Mouse (Mus musculus) hindbrain, embryonic 14.5 days (tissue): ENCODE results near the gene Gm42906. TPM values are rescaled to one million over a fixed set of nuclear protein-coding genes. Genes with fewer than 3 reads are reported as not detected.

Source experiments
- ATAC-seq: fragments of 200-750 bp; cut with Nextera tagmentation; 2 replicates; pipeline ENCODE4 v1.8.0; 2017; ENCODE audit warnings: moderate number of reproducible peaks, mild to moderate bottlenecking, moderate TSS enrichment, moderate library complexity; ENCODE audit not compliant: low FRiP score
- DNase-seq: peaks from one replicate; pipeline ENCODE4 v3.0.0-alpha.2; 2015; ENCODE audit warnings: low spot score
- H3K27ac ChIP-seq: fragments of 300-500 bp; sonication (generic); 2 replicates; pipeline ENCODE4 v1.5.1; 2014; ENCODE audit warnings: mild to moderate bottlenecking, moderate library complexity
- H3K27me3 ChIP-seq: fragments of 300-500 bp; sonication (generic); 2 replicates; pipeline ENCODE4 v1.6.1; 2014; ENCODE audit warnings: mild to moderate bottlenecking, low read length, mixed read lengths; ENCODE audit not compliant: control insufficient read depth, insufficient read depth
- H3K36me3 ChIP-seq: fragments of 300-500 bp; sonication (generic); replicated peaks from 2 replicates; pipeline ENCODE4 v1.6.1; 2014; ENCODE audit not compliant: control insufficient read depth, insufficient read depth
- H3K4me1 ChIP-seq: fragments of 300-500 bp; sonication (generic); replicated peaks from 2 replicates; pipeline ENCODE4 v1.6.1; 2014; ENCODE audit warnings: antibody characterized with exemption, low read length, mixed read lengths; ENCODE audit not compliant: control insufficient read depth, insufficient read depth
- H3K4me2 ChIP-seq: fragments of 300-500 bp; sonication (generic); replicated peaks from 2 replicates; pipeline ENCODE4 v1.6.1; 2014; ENCODE audit warnings: mild to moderate bottlenecking, moderate library complexity
- H3K4me3 ChIP-seq: fragments of 300-500 bp; sonication (generic); replicated peaks from 2 replicates; pipeline ENCODE4 v1.5.1; 2014; ENCODE audit warnings: mild to moderate bottlenecking, low read length
- H3K9ac ChIP-seq: fragments of 300-500 bp; sonication (generic); 2 replicates; pipeline ENCODE4 v1.6.1; 2014
- H3K9me3 ChIP-seq: fragments of 300-500 bp; sonication (generic); 2 replicates; pipeline ENCODE4 v1.6.1; 2016; ENCODE audit warnings: low read length; ENCODE audit not compliant: control insufficient read depth
- WGBS: fragments of 180-500 bp; shearing (Covaris S2); extraction: QIAGEN DNeasy Blood & Tissue Kit; methylation state at CpG from one replicate; pipeline ENCODE4 v1.1.7; 2014; 5-methylcytosine and 5-hydroxymethylcytosine counted together
- polyA plus RNA-seq: library from polyadenylated mRNA; unstranded; fragments of >200 nt; fragmentation: Nextera tagmentation; extraction: Ambion mirVana; gene quantifications from 2 replicates; pipeline ENCODE4 v1.2.1, GENCODE M21; 2014

Gm42906 gene
- polyA plus RNA-seq, 1 experiment from 2014 or later = not detected

- Histone ChIP-seq H3K4me1 (0 out of 2 replicates have a peak, but pooled peaks cover 13% of the 10 kb centered on the region), H3K27ac (no peak overlapping the region), H3K4me2 (no peak overlapping the region), H3K4me3 (no peak overlapping the region), H3K36me3 (no peaks in the 10 kb centered on the region), H3K27me3 (no peaks in the 10 kb centered on the region), H3K9me3 (no peaks in the 10 kb centered on the region), H3K9ac (no peak overlapping the region)
- DNase-seq (no peak), ATAC-seq (no peak)
- 73% methylated on average over 4 of the region's 4 CpGs for WGBS
Observed at GRCm38 (mm10) chr5:151164815-151165214, 263.1 kb downstream of the Gm42906 start.

GRCm38 (mm10) chr5:151162642-151163041 lies 265.3 kb downstream of the Gm42906 start:
- H3K9me3 ChIP-seq = no peaks in the 10 kb centered on the region
- 93% methylated on average over 3 of the region's 3 CpGs for WGBS
- ATAC-seq = no peak

GRCm38 (mm10) chr5:151155247-151155646 lies 272.7 kb downstream of the Gm42906 start:
- no peak overlapping the region for H3K4me2 ChIP-seq
- H3K4me1 ChIP-seq = no peaks in the 10 kb centered on the region
- no peaks in the 10 kb centered on the region for H3K27me3 ChIP-seq
- no peak overlapping the region for H3K4me3 ChIP-seq
- DNase-seq (no peak), ATAC-seq (no peak)
- no peaks in the 10 kb centered on the region for H3K36me3 ChIP-seq
- H3K27ac ChIP-seq = no peak overlapping the region
- no peaks in the 10 kb centered on the region for H3K9me3 ChIP-seq
- no peak overlapping the region for H3K9ac ChIP-seq
- 87% methylated on average over 1 of the region's 1 CpGs for WGBS

More at GRCm38 (mm10) chr5:151162642-151163041, 265.3 kb downstream of the Gm42906 start:
- Histone ChIP-seq H3K9ac (no peak overlapping the region), H3K36me3 (no peaks in the 10 kb centered on the region), H3K27me3 (no peaks in the 10 kb centered on the region), H3K4me3 (no peak overlapping the region), H3K4me2 (no peak overlapping the region), H3K4me1 (0 out of 2 replicates have a peak, but pooled peaks cover 4% of the 10 kb centered on the region), H3K27ac (no peak overlapping the region)
- no peak for DNase-seq

GRCm38 (mm10) chr5:151154780-151155179 lies 273.2 kb downstream of the Gm42906 start:
- Histone ChIP-seq H3K4me2 (no peak overlapping the region), H3K9ac (no peak overlapping the region), H3K4me3 (no peak overlapping the region), H3K4me1 (0 out of 2 replicates have a peak, but pooled peaks cover 1% of the 10 kb centered on the region), H3K27me3 (no peaks in the 10 kb centered on the region), H3K36me3 (no peaks in the 10 kb centered on the region), H3K9me3 (no peaks in the 10 kb centered on the region), H3K27ac (no peak overlapping the region)
- no peak for ATAC-seq
- no peak for DNase-seq
- WGBS = 43% methylated on average over 3 of the region's 3 CpGs

- Histone ChIP-seq H3K4me2 (no peak overlapping the region), H3K9ac (no peak overlapping the region), H3K27ac (no peak overlapping the region), H3K9me3 (no peaks in the 10 kb centered on the region), H3K36me3 (no peaks in the 10 kb centered on the region), H3K4me3 (no peak overlapping the region), H3K4me1 (peaks cover 7% of the 10 kb centered on the region; the same call in 1 of the 2 replicates), H3K27me3 (no peaks in the 10 kb centered on the region)
- no peak for ATAC-seq
- 81% methylated on average over 4 of the region's 4 CpGs for WGBS
- no peak for DNase-seq
Observed at GRCm38 (mm10) chr5:151154030-151154429, 273.9 kb downstream of the Gm42906 start.

- H3K4me3 ChIP-seq = no peak overlapping the region
- H3K4me2 ChIP-seq = no peak overlapping the region
- H3K27ac ChIP-seq = no peak overlapping the region
- no peaks in the 10 kb centered on the region for H3K27me3 ChIP-seq
- H3K36me3 ChIP-seq = no peaks in the 10 kb centered on the region
- no peaks in the 10 kb centered on the region for H3K9me3 ChIP-seq
- ATAC-seq (no peak), DNase-seq (peak; percentile 31)
- H3K9ac ChIP-seq = no peak overlapping the region
- 81% methylated on average over 9 of the region's 9 CpGs for WGBS
- peaks cover 8% of the 10 kb centered on the region; the same call in 1 of the 2 replicates for H3K4me1 ChIP-seq
Observed at GRCm38 (mm10) chr5:151151549-151151948, 276.4 kb downstream of the Gm42906 start.

GRCm38 (mm10) chr5:151149509-151149908 lies 278.5 kb downstream of the Gm42906 start:
- Histone ChIP-seq H3K4me3 (no peak overlapping the region), H3K4me2 (no peak overlapping the region), H3K9me3 (no peaks in the 10 kb centered on the region), H3K27me3 (no peaks in the 10 kb centered on the region), H3K9ac (no peak overlapping the region), H3K4me1 (peaks cover 8% of the 10 kb centered on the region; the same call in 1 of the 2 replicates), H3K27ac (peak overlapping the region; percentile 11; the same call in 1 of the 2 replicates), H3K36me3 (no peaks in the 10 kb centered on the region)
- no peak for DNase-seq
- ATAC-seq = peak; percentile 53
- WGBS = 50% methylated on average over 8 of the region's 8 CpGs

GRCm38 (mm10) chr5:151148079-151148478 lies 279.9 kb downstream of the Gm42906 start:
- no peak for DNase-seq
- no peak for ATAC-seq
- Histone ChIP-seq H3K4me1 (peaks cover 14% of the 10 kb centered on the region), H3K4me3 (no peak overlapping the region), H3K27ac (no peak overlapping the region), H3K4me2 (no peak overlapping the region), H3K9me3 (no peaks in the 10 kb centered on the region), H3K27me3 (no peaks in the 10 kb centered on the region), H3K9ac (no peak overlapping the region), H3K36me3 (no peaks in the 10 kb centered on the region)
- WGBS = 90% methylated on average over 4 of the region's 4 CpGs

- H3K27me3 ChIP-seq = no peaks in the 10 kb centered on the region
- H3K4me3 ChIP-seq = no peak overlapping the region
- no peak overlapping the region for H3K4me2 ChIP-seq
- DNase-seq (no peak), ATAC-seq (no peak)
- H3K4me1 ChIP-seq = peaks cover 25% of the 10 kb centered on the region
- no peaks in the 10 kb centered on the region for H3K36me3 ChIP-seq
- WGBS = 68% methylated on average over 5 of the region's 5 CpGs
- H3K9me3 ChIP-seq = no peaks in the 10 kb centered on the region
- H3K27ac ChIP-seq = no peak overlapping the region
- H3K9ac ChIP-seq = no peak overlapping the region
Observed at GRCm38 (mm10) chr5:151145807-151146206, 282.2 kb downstream of the Gm42906 start.

- H3K9ac ChIP-seq = no peak overlapping the region
- H3K27ac ChIP-seq = 0 out of 2 replicates have a peak overlapping the region, but pooled peaks have one; percentile 68
- peaks cover 17% of the 10 kb centered on the region for H3K4me1 ChIP-seq
- DNase-seq (no peak), ATAC-seq (no peak)
- H3K27me3 ChIP-seq = no peaks in the 10 kb centered on the region
- 75% methylated on average over 5 of the region's 5 CpGs for WGBS
- no peak overlapping the region for H3K4me2 ChIP-seq
- H3K36me3 ChIP-seq = no peaks in the 10 kb centered on the region
- no peaks in the 10 kb centered on the region for H3K9me3 ChIP-seq
- no peak overlapping the region for H3K4me3 ChIP-seq
Observed at GRCm38 (mm10) chr5:151143955-151144354, 284.0 kb downstream of the Gm42906 start.
